Mouse (Mus musculus): Measurements from ENCODE around the gene Cyb5b.
A peak's percentile ranks its signal among the peaks of the same experiment; 100 is the strongest.

Gene Cyb5b

DNA sequence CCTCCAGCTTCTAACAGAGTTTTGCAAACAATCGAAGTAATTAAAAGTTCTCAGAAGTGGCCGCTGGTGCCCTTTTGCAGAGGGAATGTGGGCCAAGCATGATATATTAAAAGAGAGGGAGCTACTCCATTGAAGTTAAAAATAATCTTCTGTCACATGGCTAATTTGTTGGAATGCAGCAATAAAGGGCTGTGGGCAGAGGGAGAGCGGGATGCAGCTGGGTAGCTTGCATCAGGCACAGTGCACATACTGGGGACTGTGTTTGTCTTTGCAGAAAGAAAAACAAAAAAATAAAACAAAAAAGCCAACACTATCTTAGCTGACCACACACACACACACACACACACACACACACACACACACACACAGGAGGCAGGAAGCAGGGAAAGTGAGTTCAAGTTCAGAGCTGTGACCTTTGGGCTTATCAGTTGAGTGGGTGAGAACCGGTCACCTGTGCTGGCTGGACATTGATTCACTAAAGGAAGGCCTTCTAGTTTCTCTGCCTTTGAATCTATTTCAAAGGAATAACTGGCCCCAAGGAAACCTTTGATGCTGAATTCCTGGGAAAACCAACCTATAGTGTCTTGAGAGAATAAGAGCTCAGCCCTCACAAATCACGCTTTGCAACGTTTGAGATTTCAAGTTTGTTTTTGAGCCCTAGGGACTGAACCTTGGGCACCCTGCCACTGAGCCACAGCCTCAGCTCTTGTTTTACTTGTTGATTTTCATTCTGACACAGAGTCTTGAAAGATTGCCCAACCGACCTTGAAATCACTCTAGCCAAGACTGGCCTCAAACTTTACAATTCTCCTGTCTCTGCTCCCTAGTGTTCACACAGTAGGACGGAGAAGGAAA lies 21.0 kb upstream of the Cyb5b start:
- no peak for DNase-seq (ENCODE audit: low read depth, low spot score)

GRCm38 (mm10) chr8:107130028-107130427 lies 20.4 kb upstream of the Cyb5b start:
- no peak for DNase-seq (ENCODE audit: low read depth, low spot score)

GRCm38 (mm10) chr8:107132581-107133491 lies 17.6 kb upstream of the Cyb5b start:
- DNase-seq (ENCODE audit: low read depth, low spot score), result no peak

DNA sequence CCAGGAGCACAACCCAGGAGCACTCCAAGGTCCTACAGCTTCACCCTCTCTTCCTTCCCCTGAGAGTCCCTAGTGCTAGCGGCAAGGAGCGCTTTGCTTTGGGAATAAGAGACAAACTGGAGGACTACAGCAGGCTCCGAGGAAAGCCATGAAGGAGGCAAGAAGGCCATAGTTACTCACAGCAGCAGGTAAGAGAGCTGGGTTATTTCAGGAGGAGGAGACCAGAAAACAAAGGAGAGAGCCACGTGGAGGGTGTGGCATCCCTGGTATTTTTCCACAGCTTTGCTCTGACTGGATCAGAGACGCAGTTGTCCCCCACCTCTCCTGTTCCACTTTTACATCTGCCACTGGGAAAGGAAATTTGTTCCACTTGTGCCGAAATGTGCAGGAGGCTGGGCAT lies 16.6 kb upstream of the Cyb5b start:
- DNase-seq (ENCODE audit: low read depth, low spot score), result peak; percentile 87

DNA sequence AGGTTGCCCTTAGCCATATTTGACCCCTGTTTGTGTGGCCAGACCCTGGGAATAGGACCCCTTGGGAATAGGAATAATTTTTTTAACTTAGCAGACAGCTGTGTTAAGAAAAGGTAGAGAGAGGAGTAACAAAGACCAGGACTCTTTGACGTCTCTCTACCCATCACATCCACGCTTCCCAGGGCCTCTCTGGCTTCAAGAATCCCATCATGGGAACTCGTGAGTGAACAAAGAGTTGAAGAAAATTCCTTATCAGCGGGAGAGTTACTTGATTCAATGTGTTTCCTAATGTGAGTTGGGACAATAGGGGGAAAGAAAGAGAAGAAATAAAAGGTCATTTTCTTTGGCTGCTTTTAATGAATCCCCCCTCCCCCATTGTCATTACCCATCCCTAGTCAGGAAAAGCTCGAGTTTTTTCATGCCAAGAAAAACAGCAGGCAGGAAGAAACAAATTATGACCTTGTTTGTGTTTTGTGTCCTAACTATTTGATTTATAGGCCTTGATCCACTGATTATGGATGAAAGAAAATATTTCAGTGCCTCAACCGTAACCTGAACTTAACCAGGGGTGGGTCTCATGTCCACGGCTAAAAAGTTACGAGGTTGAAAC lies 14.3 kb upstream of the Cyb5b start:
- DNase-seq (ENCODE audit: low read depth, low spot score), result no peak

- DNase-seq (ENCODE audit: low read depth, low spot score), result no peak
These were observed 12.8 kb upstream of the Cyb5b start for GRCm38 (mm10) chr8:107137591-107137990.

DNA sequence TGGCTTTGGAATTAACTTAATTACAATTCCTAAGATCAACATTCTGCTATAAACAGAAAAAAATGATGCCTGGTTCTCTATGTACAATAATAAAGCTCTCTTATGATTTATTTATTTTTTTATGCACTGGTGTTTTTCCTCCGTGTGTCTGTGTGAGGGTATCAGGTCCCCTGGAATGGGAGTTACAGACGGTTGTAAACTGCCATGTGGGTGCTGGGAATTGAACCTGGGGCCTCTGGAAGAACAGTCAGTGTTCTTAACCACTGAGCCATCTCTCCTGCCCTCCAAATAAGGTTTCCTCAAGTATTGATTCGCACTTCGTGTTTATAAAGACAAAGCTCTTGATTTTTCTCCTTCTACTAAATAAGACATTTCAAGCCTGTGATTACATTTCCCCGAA lies 12.1 kb upstream of the Cyb5b start:
- DNase-seq (ENCODE audit: low read depth, low spot score), result no peak

GRCm38 (mm10) chr8:107139704-107140470 lies 10.6 kb upstream of the Cyb5b start:
- DNase-seq (ENCODE audit: low read depth, low spot score), result peak; percentile 89

DNA sequence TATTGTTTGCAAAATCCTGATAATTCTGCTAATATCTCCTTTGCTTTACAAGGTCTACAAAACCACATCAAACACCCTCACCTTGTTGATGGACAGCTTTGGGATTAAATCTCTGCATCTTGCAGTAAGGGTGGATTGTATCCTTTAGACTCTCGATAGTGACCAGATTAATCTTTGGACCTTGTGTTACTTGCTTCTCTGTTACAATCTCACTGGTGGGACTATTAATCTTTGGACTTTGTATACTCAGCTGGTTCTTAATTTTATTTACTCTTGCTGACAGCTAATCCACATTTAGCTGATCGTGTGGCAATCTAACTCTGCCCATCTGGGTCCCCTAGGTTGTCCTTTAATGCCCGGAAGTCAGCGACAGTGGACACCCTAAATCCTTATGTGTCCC lies 7.9 kb upstream of the Cyb5b start:
- DNase-seq (ENCODE audit: low read depth, low spot score), result no peak

DNA sequence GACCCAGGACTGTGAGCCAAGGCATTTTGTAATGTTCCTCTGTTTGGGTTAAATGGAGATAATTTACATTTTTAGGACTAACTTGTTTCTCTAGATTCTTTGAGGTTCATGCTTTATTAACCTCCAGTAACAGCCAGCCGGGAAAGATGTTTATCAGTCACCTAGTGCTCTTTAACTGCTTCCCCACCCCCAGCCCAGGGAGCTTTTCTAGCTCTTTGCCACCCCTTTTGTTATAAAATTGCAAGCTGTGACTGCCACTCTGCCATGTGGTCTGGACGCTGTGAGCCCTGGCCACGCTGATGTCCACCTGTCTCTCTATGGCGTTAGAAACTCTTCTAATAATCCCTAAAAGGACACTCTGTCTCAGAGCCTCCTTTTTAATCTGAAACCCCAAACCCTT lies 6.9 kb upstream of the Cyb5b start:
- DNase-seq (ENCODE audit: low read depth, low spot score), result no peak

DNA sequence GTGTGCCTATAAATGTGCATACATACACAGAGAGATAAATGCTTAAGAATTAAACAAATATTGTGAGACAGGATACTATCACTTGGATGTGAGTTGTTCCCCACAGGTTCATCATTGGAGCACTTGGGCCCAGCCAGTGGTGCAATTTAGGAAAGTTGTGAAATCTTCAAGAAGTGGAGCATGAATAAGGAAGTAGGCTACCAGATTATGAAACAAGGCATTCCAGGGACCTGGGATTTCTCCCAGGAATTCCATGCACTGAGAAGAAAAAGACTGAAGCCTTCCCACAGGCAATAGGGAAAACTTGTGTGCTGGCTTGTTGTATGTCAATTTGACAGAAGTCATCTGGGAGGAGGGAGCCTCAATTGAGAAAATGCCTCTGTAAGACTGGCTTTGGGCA lies 4.3 kb upstream of the Cyb5b start:
- no peak for DNase-seq (ENCODE audit: low read depth, low spot score)

DNA sequence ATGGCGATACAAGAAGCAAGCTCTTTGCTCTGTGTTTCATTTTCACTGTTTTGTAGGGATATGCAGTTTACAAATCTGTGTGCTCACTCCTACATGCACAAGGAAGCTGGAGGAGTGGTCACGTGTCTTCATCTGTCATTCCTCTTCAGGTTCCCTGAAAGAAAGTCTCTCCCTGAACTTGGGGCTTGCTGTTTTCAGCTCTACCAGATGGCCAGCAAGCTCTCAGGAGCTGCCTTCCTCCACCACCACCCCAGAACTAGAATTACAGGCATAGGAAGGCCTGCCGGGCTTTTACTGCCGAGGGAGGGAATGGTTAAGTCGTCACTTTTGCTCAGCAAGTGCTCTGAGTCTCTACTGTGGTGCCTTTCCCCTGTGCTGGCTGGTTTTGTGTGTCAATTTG lies 1.6 kb upstream of the Cyb5b start:
- DNase-seq (ENCODE audit: low read depth, low spot score), result no peak

DNA sequence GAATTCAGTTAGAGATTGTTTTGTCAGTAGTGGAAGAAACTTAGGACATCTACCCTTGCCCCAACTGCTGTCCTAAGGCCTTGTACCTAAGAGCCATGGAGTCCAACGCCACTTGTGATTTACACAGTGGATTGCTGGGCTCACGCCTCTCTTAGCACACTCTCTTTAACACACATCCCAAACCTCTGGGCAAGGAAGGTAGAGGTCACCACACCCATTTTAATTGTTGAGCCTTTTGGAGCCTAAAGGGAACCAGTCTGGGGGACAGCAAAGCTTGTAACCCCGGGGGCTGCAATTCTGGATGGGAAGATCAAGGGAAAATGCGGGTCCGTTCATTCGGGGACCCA lies 410 bp upstream of the Cyb5b start:
- DNase-seq (ENCODE audit: low read depth, low spot score), result no peak

DNA sequence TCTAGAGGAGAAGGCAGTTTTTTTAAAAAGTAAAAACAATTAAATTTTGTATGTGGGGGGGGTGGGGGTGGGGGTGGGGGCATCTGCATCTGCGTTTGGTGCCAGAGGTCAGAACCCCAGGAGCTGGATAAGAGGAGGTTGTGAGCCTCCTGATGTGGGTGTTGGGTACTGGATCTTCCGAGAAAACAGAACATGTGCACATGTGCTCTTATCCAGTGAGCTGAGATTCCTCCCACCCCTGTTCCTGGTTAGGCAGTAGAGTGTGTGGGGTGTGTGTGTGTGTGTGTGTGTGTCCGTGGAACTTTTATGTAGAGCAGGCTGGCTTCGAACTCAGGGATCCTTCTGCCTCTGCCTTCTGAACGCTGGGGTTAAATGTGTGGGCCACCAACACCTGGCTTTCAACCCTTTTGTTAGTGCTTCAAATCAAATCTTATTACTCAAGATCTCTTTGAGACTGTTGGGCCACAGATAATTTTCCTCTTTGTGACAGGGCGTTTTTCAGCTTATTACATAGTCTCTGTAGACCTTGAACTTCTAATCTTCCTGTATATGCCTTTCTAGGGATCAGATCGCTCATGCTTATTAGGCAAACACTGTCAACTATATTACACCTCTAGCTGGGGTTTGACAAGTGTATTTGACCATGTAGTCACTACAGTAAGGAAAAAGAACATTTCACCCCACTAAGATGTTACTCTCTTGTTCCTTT lies 926 bp downstream of the Cyb5b start:
- DNase-seq (ENCODE audit: low read depth, low spot score), result peak; percentile 37

- no peak for DNase-seq (ENCODE audit: low read depth, low spot score)
These were observed 3.1 kb downstream of the Cyb5b start for GRCm38 (mm10) chr8:107153326-107154210.

DNA sequence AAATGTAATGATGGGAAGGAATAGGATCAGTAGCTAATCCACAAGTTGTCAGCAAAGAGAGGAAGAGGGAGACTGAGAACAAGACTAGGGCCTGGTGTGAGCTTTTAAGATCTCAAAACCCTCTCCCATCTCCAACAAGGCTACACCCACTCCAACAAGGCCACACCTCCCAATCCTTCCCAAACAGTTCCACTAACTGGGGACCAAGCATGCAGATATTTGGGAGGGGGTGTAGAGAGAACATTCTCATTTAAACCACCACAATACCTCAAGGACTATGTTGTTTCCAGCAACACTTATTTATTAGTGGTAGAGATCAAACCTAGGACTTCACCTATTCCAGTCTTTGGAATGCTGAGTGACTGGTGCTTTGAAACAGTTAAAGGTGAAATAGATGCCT lies 6.4 kb downstream of the Cyb5b start:
- DNase-seq (ENCODE audit: low read depth, low spot score), result no peak

GRCm38 (mm10) chr8:107157836-107158235 lies 7.4 kb downstream of the Cyb5b start:
- DNase-seq (ENCODE audit: low read depth, low spot score), result no peak

- DNase-seq (ENCODE audit: low read depth, low spot score), result no peak
These were observed 8.4 kb downstream of the Cyb5b start for GRCm38 (mm10) chr8:107158890-107159289.

- no peak for DNase-seq (ENCODE audit: low read depth, low spot score)
These were observed 13.9 kb downstream of the Cyb5b start for GRCm38 (mm10) chr8:107164251-107164773.

DNA sequence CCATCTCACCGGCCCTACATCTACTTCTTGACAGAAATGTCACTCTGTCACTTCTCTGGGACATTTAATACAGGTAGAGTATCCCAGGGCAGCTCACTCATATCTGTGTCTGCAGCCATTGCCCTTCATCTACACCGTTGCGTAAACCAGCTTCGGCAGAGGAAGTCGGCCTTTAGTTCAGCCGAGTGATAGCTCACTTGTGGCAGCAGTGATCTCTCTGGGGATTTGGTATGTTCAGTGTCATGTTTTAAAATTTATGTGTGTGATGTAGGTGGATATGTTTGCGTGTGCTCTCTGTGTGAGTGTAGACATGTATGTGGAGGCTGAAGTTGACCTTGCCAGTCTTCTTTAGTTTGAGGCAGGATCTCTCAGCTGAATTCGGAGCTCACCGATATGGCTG lies 15.3 kb downstream of the Cyb5b start:
- DNase-seq (ENCODE audit: low read depth, low spot score), result no peak
